In genomic region chr7:62225184-62225583, GRCm38 (mm10) we compare ENCODE assay signal across 15 mouse cellular contexts.
DNase-seq lines count a peak whose midpoint lies in the region; ATAC-seq and TF ChIP-seq lines count a peak whose summit lies in the region.
"Had no signal": no experiment of that assay in that cellular context is flagged by ENCODE, and none has a peak within 500 bp of the region (broad histone marks: within the 10 kb centered on the region; RNA-seq: fewer than 3 reads in every experiment).

No protein-coding gene starts in this region.

- peak; percentile 42; the same call in 1 of the 2 replicates for ATAC-seq in forebrain, embryonic 11.5 days (replicated peaks; ENCODE audit: low FRiP score)
- no peak for ATAC-seq in forebrain, postnatal 0 days
- ATAC-seq in hindbrain, embryonic 15.5 days (ENCODE audit: low FRiP score, low read depth), result peak; percentile 27; the same call in 1 of the 2 replicates
- ATAC-seq in midbrain, embryonic 16.5 days, result no peak
- ATAC-seq: Patski had no signal

- H3K27ac ChIP-seq in forebrain, embryonic 11.5 days (ENCODE audit: low read depth, low read length), result no peak overlapping the region
- no peak overlapping the region for H3K27ac ChIP-seq in forebrain, postnatal 0 days (ENCODE audit: low read depth, low read length)
- no peak overlapping the region for H3K27ac ChIP-seq in hindbrain, embryonic 15.5 days (replicated peaks)
- H3K27ac ChIP-seq in midbrain, embryonic 16.5 days (ENCODE audit: low read length), result no peak overlapping the region
- H3K27ac ChIP-seq: left cerebral cortex, adult 2 months had no signal

- no peaks in the 10 kb centered on the region for H3K9me3 ChIP-seq in forebrain, embryonic 11.5 days (ENCODE audit: control insufficient read depth, low read length)
- no peaks in the 10 kb centered on the region for H3K9me3 ChIP-seq in forebrain, postnatal 0 days (ENCODE audit: low read length)
- H3K9me3 ChIP-seq in hindbrain, embryonic 15.5 days, result no peaks in the 10 kb centered on the region
- no peaks in the 10 kb centered on the region for H3K9me3 ChIP-seq in midbrain, embryonic 16.5 days (replicated peaks; ENCODE audit: control insufficient read depth, low read length, poor library complexity, severe bottlenecking)

- intact Hi-C loops in heart, postnatal 36 days (cut with DNase I), result no loop called here

- DNase-seq in forebrain, embryonic 11.5 days (ENCODE audit: low spot score), result peak; percentile 54
- DNase-seq in forebrain, postnatal 0 days, result no peak
- DNase-seq in Muller cell, postnatal 12 days (ENCODE audit: inconsistent ontology term), result peak; percentile 12
- DNase-seq in cerebellum, postnatal 14 days, result no peak
- DNase-seq in heart, postnatal 36 days, result no peak
- DNase-seq in adrenal gland, postnatal 36 days, result no peak
- DNase-seq: cerebellum, adult 9-11 months; heart, adult 11 months; kidney, postnatal 36 days; spleen, adult 18-20 months; thymus, postnatal 14 days had no signal

- H3K4me2 ChIP-seq in forebrain, embryonic 11.5 days (ENCODE audit: low read depth, low read length, severe bottlenecking), result no peak overlapping the region
- no peak overlapping the region for H3K4me2 ChIP-seq in forebrain, postnatal 0 days (ENCODE audit: low read depth)
- H3K4me2 ChIP-seq in hindbrain, embryonic 15.5 days, result peak overlapping the region; percentile 40
- peak overlapping the region; percentile 33; the same call in 1 of the 2 replicates for H3K4me2 ChIP-seq in midbrain, embryonic 16.5 days (ENCODE audit: low read length)

- TF ChIP-seq CTCF in forebrain, postnatal 0 days (IDR thresholded peaks at IDR 0.05; ENCODE audit: low read depth), result no peak

- WGBS in forebrain, embryonic 11.5 days, result 32% methylated on average over 4 of the region's 4 CpGs
- 35% methylated on average over 4 of the region's 4 CpGs for WGBS in forebrain, postnatal 0 days
- WGBS in hindbrain, embryonic 15.5 days, result 32% methylated on average over 4 of the region's 4 CpGs
- WGBS in midbrain, embryonic 16.5 days, result 26% methylated on average over 4 of the region's 4 CpGs

- H3K4me1 ChIP-seq in forebrain, embryonic 11.5 days (replicated peaks; ENCODE audit: control insufficient read depth, insufficient read depth, low read length), result no peaks in the 10 kb centered on the region
- no peaks in the 10 kb centered on the region for H3K4me1 ChIP-seq in forebrain, postnatal 0 days (ENCODE audit: insufficient read depth)
- H3K4me1 ChIP-seq in hindbrain, embryonic 15.5 days (replicated peaks), result no peaks in the 10 kb centered on the region
- H3K4me1 ChIP-seq in midbrain, embryonic 16.5 days (ENCODE audit: control insufficient read depth, insufficient read depth, low read length), result no peaks in the 10 kb centered on the region

- no peaks in the 10 kb centered on the region for H3K27me3 ChIP-seq in forebrain, embryonic 11.5 days (ENCODE audit: control insufficient read depth, insufficient read depth, low read length)
- H3K27me3 ChIP-seq in forebrain, postnatal 0 days (ENCODE audit: insufficient read depth, low read length), result no peaks in the 10 kb centered on the region
- H3K27me3 ChIP-seq in hindbrain, embryonic 15.5 days, result no peaks in the 10 kb centered on the region
- no peaks in the 10 kb centered on the region for H3K27me3 ChIP-seq in midbrain, embryonic 16.5 days (ENCODE audit: control insufficient read depth, insufficient read depth, low read depth, low read length)

- H3K4me3 ChIP-seq in forebrain, embryonic 11.5 days (ENCODE audit: low read depth, low read length), result no peak overlapping the region
- H3K4me3 ChIP-seq in forebrain, postnatal 0 days (ENCODE audit: low read depth, low read length), result no peak overlapping the region
- H3K4me3 ChIP-seq in hindbrain, embryonic 15.5 days, result peak overlapping the region; percentile 17; the same call in 1 of the 2 replicates
- H3K4me3 ChIP-seq in midbrain, embryonic 16.5 days (ENCODE audit: low read depth, low read length), result peak overlapping the region; percentile 16; the same call in 1 of the 2 replicates
- H3K4me3 ChIP-seq: left cerebral cortex, adult 2 months had no signal

- H3K36me3 ChIP-seq in forebrain, embryonic 11.5 days (ENCODE audit: control insufficient read depth, insufficient read depth, low read length), result no peaks in the 10 kb centered on the region
- H3K36me3 ChIP-seq in forebrain, postnatal 0 days (ENCODE audit: insufficient read depth), result no peaks in the 10 kb centered on the region
- H3K36me3 ChIP-seq in hindbrain, embryonic 15.5 days, result no peaks in the 10 kb centered on the region
- H3K36me3 ChIP-seq in midbrain, embryonic 16.5 days (ENCODE audit: control insufficient read depth, insufficient read depth, low read length), result no peaks in the 10 kb centered on the region

- no peak overlapping the region for H3K9ac ChIP-seq in forebrain, embryonic 11.5 days (ENCODE audit: low read length)
- no peak overlapping the region for H3K9ac ChIP-seq in forebrain, postnatal 0 days
- no peak overlapping the region for H3K9ac ChIP-seq in hindbrain, embryonic 15.5 days
- H3K9ac ChIP-seq in midbrain, embryonic 16.5 days (ENCODE audit: low read depth, low read length), result no peak overlapping the region

Comparison
In these comparisons a context has a peak if more than half of its experiments do, and no peak if none do; other contexts are left out.
1. ATAC-seq: peak in forebrain, embryonic 11.5 days (single experiment) and hindbrain, embryonic 15.5 days (single experiment); none in forebrain, postnatal 0 days (single experiment) and midbrain, embryonic 16.5 days (single experiment).
2. DNase-seq: peak in forebrain, embryonic 11.5 days (single experiment) and Muller cell, postnatal 12 days (single experiment); none in forebrain, postnatal 0 days (single experiment), cerebellum, postnatal 14 days (0 of 2), heart, postnatal 36 days (0 of 2) and adrenal gland, postnatal 36 days (0 of 2).
3. H3K4me2 ChIP-seq: peak in hindbrain, embryonic 15.5 days (single experiment) and midbrain, embryonic 16.5 days (single experiment); none in forebrain, embryonic 11.5 days (single experiment) and forebrain, postnatal 0 days (single experiment).
4. H3K4me3 ChIP-seq: peak in hindbrain, embryonic 15.5 days (single experiment) and midbrain, embryonic 16.5 days (single experiment); none in forebrain, embryonic 11.5 days (single experiment) and forebrain, postnatal 0 days (single experiment).